Mouse (Mus musculus) neural tube, embryonic 10.5 days (tissue): ENCODE measurements around the gene Pip5k1b.

Experiments
- DNase-seq: peaks from one replicate; pipeline ENCODE4 v3.0.0-alpha.2; 2017; ENCODE audit warnings: low spot score; ENCODE audit errors: extremely low spot score

Gene Pip5k1b

GRCm38 (mm10) chr19:24426759-24427181 lies 128.9 kb downstream of the Pip5k1b start:
- DNase-seq, result no peak

- DNase-seq, result no peak
Measured at GRCm38 (mm10) chr19:24418030-24418429, 137.6 kb downstream of the Pip5k1b start.

- DNase-seq, result no peak
Measured at GRCm38 (mm10) chr19:24417659-24418004, 138.0 kb downstream of the Pip5k1b start.

GRCm38 (mm10) chr19:24416975-24417658 lies 138.6 kb downstream of the Pip5k1b start:
- DNase-seq, result no peak

- DNase-seq, result no peak
Measured at GRCm38 (mm10) chr19:24415778-24416621, 139.7 kb downstream of the Pip5k1b start.

GRCm38 (mm10) chr19:24408863-24409564 lies 146.7 kb downstream of the Pip5k1b start:
- no peak for DNase-seq

- DNase-seq, result no peak
Measured at GRCm38 (mm10) chr19:24404716-24405115, 151.0 kb downstream of the Pip5k1b start.

- DNase-seq, result no peak
Measured at GRCm38 (mm10) chr19:24403245-24403644, 152.4 kb downstream of the Pip5k1b start.

- no peak for DNase-seq
Measured at GRCm38 (mm10) chr19:24393920-24394319, 161.8 kb downstream of the Pip5k1b start.

- peak; percentile 32 for DNase-seq
Measured at GRCm38 (mm10) chr19:24391519-24392251, 164.0 kb downstream of the Pip5k1b start.

- DNase-seq, result no peak
Measured at GRCm38 (mm10) chr19:24386956-24387865, 168.5 kb downstream of the Pip5k1b start.

- DNase-seq, result no peak
Measured at GRCm38 (mm10) chr19:24378470-24378869, 177.2 kb downstream of the Pip5k1b start.

GRCm38 (mm10) chr19:24371763-24372640 lies 183.7 kb downstream of the Pip5k1b start:
- peak; percentile 22 for DNase-seq

- DNase-seq, result no peak
Measured at GRCm38 (mm10) chr19:24368419-24368818, 187.3 kb downstream of the Pip5k1b start.

- DNase-seq, result no peak
Measured at GRCm38 (mm10) chr19:24367722-24368121, 187.9 kb downstream of the Pip5k1b start.

- no peak for DNase-seq
Measured at GRCm38 (mm10) chr19:24366747-24367146, 188.9 kb downstream of the Pip5k1b start.

- DNase-seq, result no peak
Measured at GRCm38 (mm10) chr19:24362626-24363321, 192.9 kb downstream of the Pip5k1b start.

GRCm38 (mm10) chr19:24359270-24359669 lies 196.4 kb downstream of the Pip5k1b start:
- no peak for DNase-seq
